11 mouse cellular contexts compared by ENCODE assay signal in genomic region chr10:39411857-39412559, GRCm38 (mm10). TPM values are rescaled to one million over a fixed set of nuclear protein-coding genes. Genes with fewer than 3 reads are reported as not detected.
DNase-seq lines count a peak whose midpoint lies in the region; ATAC-seq and TF ChIP-seq lines count a peak whose summit lies in the region.
"Had no signal": no experiment of that assay in that cellular context is flagged by ENCODE, and none has a peak within 500 bp of the region (broad histone marks: within the 10 kb centered on the region; RNA-seq: fewer than 3 reads in every experiment).

No protein-coding gene starts in this region.

- H3K4me3 ChIP-seq in lung, embryonic 14.5 days (ENCODE audit: low read depth, low read length): no peak overlapping the region
- H3K4me3 ChIP-seq in macrophage (ENCODE audit: inconsistent target): no peak overlapping the region

- H3K36me3 ChIP-seq in lung, embryonic 14.5 days (ENCODE audit: insufficient read depth): no peaks in the 10 kb centered on the region
- H3K36me3 ChIP-seq in macrophage (ENCODE audit: inconsistent target): no peaks in the 10 kb centered on the region

- TF ChIP-seq CTCF in lung, embryonic 14.5 days (IDR thresholded peaks at IDR 0.05; ENCODE audit: low read depth): no peak

- no peak overlapping the region for H3K9ac ChIP-seq in lung, embryonic 14.5 days

- no peak overlapping the region for H3K27ac ChIP-seq in lung, embryonic 14.5 days (ENCODE audit: low read depth)
- H3K27ac ChIP-seq in macrophage: peak overlapping the region; percentile 47

- peaks cover 32% of the 10 kb centered on the region for H3K79me2 ChIP-seq in macrophage (ENCODE audit: inconsistent target)

- peak; percentile 54 to 55 for DNase-seq in cerebellum, postnatal 10 days
- no peak for DNase-seq in cerebellum, adult 9-10 months
- DNase-seq in lung, embryonic 14.5 days: peak; percentile 56
- DNase-seq in lung, postnatal 14 days: no peak
- peak; percentile 61 for DNase-seq in adrenal gland, postnatal 14 days
- no peak for DNase-seq in lung, postnatal 36 days
- DNase-seq: cerebellum, adult 9-11 months; kidney, postnatal 25 days; lung, adult 2 months had no signal

- H3K4me2 ChIP-seq in lung, embryonic 14.5 days: no peak overlapping the region

- H3K4me1 ChIP-seq in lung, embryonic 14.5 days (ENCODE audit: insufficient read depth): peaks cover 9% of the 10 kb centered on the region

- no peaks in the 10 kb centered on the region for H3K27me3 ChIP-seq in lung, embryonic 14.5 days (ENCODE audit: insufficient read depth, low read length)

- no peak; the same call in 1 of the 2 replicates for ATAC-seq in lung, embryonic 14.5 days (ENCODE audit: insufficient read depth)
- ATAC-seq in erythroid progenitor cell, adult 5-6 weeks (replicated peaks; ENCODE audit: low FRiP score, poor library complexity, severe bottlenecking): no peak

- H3K9me3 ChIP-seq in lung, embryonic 14.5 days (ENCODE audit: low read depth, low read length): no peaks in the 10 kb centered on the region

- 67% methylated on average over 8 of the region's 8 CpGs for WGBS in lung, embryonic 14.5 days
- WGBS in macrophage (ENCODE audit: missing documents): 73% methylated on average over 8 of the region's 8 CpGs

RNA-seq across cellular contexts. Expression of gene Fyn, which starts 43.4 kb away (rescaled TPM):
- 27.8 and 30.3 TPM in 2 replicates for polyA plus RNA-seq in lung, embryonic 14.5 days (2014; fragmentation: Nextera tagmentation; extraction: Ambion mirVana)
- 51.8 and 73.6 TPM in 2 replicates for total RNA-seq in adrenal gland, postnatal 14 days (2021)
- total RNA-seq in macrophage (2018; cell fraction: chromatin; rRNA removed): 10 to 100 TPM in 25 of 26 experiments, 1 to 10 TPM in 1; 6.3 to 28.4 (median 18.4) TPM
- total RNA-seq in macrophage (2018; cell fraction: cytosol; rRNA removed): 10 to 100 TPM in 24 of 26 experiments, 1 to 10 TPM in 2; 9.9 to 18.1 (median 13.6) TPM
- total RNA-seq in macrophage (2018; cell fraction: nucleus; rRNA removed): 10 to 100 TPM in 25 of 26 experiments, 1 to 10 TPM in 1; 9.1 to 30.6 (median 14.2) TPM
- polyA plus RNA-seq in macrophage (2018): 11.3 to 23.4 TPM (median 18.6 TPM) in 3 replicates
- 6.1 and 6.3 TPM in 2 replicates for total RNA-seq in erythroid progenitor cell, adult 5-6 weeks (2015; ENCODE audit: low replicate concordance)
- total RNA-seq in erythroid progenitor cell, adult 5-6 weeks (2017; ENCODE audit: low replicate concordance): 1.4 and 8.5 TPM in 2 replicates

Comparison
In these comparisons a context has a peak if more than half of its experiments do, and no peak if none do; other contexts are left out.
1. DNase-seq: peak in cerebellum, postnatal 10 days (2 of 2), lung, embryonic 14.5 days (single experiment) and adrenal gland, postnatal 14 days (single experiment); none in cerebellum, adult 9-10 months (single experiment), lung, postnatal 14 days (single experiment) and lung, postnatal 36 days (single experiment).